Mouse (Mus musculus): ENCODE results near the gene Anp32a.

Anp32a gene

DNA sequence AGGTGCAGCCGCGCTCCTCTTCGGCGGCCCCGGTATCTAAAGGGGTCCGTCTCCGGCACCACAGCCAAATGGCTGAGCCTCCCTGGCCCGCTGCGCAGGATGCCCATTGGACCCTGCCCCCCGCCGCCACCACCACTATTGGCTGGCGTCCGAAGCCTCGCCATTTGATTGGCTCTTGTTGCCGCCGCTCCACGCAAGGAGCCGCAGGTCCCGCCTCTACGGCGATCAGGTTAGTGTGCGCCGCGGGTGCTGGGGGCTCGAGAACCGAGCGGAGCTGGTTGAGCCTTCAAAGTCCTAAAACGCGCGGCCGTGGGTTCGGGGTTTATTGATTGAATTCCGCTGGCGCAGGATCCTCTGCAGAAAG, at the start of gene Anp32a:
Anp32a (plus strand) TSS at position 171 of the 364 bp plus-strand sequence.
- CTCF ChIA-PET = no interaction called here

DNA sequence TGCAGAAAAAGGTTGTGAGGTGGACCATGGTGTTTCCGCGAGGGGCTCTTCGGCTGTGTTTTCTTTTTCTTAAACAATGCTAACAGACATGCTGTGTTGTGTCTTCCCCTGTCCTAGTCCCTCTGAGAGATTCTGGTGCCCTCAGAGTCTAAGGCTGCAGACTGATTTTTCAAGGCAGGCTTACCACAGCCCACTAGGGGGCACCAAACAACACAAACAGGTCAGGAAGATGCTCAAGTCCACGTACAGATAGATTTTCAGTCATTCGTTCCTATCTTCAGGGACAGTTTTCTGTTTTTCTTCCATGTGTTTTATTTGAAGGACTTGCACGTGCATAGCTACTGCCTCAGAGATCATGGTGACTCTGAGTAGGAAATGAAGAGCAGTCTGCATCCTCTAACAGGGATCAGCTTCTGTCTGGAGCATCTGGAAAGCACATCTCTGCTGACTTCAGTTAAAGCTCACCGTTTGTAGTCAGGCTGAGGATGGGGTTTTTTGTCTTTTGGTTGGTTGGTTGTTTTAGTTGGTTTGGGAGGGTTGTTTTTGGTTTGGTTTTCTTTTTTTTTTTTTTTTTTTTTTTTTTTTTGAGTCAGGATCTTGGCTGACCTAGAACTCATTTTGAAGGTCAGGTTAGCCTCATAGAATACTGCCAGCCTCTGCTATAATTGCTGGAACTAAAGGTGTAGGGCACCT, 45.9 kb upstream of the Anp32a start:
- CTCF ChIA-PET = no interaction called here

DNA sequence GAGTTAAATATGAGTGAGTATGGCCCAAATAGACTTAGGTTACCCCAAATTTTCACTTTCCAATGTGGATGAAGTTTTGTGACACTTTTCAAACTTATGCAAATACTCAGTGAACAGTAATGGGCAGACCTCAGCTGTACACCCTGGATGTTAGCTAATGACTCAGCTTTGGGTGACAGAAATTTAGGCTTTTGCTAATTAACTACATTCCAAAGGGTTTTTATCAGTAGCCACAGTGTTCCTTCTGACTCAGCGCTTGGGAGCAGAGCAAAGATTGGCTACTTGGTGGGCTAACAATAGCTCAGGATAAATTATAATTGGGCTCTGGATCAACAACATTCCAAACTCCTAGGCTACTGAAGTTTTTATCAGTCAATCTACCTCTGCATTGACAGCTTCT, 44.2 kb upstream of the Anp32a start:
- CTCF ChIA-PET = interaction anchor here (0.6 to 1.1 kb wide), 2 partner anchors 76 to 1259 kb away, joined by 3 to 4 read pairs; no protein-coding TSS in a partner anchor

DNA sequence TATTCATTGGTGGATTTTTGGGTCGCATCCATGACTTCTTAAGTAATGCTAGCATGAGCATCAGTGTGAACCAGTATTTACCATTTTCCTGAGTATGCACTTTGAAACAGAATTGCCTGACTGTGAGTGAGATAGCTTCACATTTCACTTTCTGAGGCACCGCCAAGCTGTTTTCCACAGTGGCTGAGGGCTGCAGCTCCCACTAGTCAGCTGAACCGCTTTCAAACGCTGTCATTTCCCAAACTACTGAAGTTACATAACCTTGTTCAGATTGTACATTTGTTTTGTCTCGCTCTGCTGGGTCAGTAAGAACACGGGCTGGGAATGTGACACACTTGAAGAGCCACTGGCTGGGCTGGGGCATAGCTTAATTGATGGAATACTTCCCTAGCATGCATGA, 25.5 kb upstream of the Anp32a start:
- CTCF ChIA-PET = no interaction called here

DNA sequence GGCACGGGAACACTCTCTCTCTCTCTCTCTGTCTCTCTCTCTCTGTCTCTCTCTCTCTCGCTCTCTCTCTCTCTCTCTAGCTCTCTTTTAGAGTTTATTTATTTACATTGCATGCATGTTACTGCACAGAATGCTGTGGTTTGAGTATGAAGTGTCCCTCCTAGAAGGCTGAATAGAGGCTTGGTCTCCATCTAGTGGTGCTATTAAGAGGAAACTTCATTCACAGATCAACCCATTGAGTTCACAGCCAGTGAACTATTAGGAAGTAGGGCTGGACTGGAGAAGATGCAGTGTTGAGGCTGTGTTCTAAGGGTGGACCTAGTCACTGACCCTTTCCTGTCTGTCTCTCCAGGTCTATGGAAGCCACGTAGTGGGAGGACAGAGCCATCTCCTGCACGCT, 22.4 kb upstream of the Anp32a start:
- CTCF ChIA-PET = no interaction called here

DNA sequence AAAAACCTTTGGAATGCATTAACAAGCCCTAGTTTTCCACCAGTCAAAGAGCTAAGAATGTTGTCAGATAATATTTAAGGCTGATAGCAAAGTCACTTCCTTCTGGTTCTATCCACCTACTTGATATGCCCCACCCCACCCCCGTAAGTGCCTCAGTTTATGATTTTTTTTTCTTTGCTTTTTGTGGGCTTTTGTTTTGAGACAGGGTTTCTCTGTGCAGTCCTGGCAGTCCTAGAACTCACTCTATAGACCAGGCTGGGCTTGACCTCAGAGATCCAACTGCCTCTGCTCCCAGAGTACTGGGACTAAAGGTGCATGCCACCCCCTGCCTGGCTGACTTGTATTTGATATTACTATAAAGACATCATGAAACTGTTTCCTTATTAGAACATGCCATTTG, 17.3 kb upstream of the Anp32a start:
- CTCF ChIA-PET = no interaction called here

DNA sequence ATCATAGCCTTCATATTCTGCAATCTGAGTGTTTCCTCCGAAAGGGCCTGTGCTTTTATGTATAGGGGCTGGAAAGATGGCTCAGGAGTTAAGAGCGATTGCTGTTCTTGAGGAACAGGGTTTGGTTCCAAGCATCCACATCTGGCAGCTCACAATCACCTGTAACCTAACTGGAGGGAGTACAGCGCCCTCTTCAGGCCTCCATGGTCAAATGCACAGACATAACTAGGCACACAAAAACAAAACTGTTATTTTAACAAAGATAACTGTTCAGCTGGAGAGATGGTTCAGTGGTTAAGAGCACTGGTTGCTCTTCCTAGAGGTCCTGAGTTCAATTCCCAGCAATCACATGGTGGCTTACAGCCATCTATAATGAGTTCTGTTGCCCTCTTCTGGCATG, 15.1 kb upstream of the Anp32a start:
- CTCF ChIA-PET = no interaction called here

DNA sequence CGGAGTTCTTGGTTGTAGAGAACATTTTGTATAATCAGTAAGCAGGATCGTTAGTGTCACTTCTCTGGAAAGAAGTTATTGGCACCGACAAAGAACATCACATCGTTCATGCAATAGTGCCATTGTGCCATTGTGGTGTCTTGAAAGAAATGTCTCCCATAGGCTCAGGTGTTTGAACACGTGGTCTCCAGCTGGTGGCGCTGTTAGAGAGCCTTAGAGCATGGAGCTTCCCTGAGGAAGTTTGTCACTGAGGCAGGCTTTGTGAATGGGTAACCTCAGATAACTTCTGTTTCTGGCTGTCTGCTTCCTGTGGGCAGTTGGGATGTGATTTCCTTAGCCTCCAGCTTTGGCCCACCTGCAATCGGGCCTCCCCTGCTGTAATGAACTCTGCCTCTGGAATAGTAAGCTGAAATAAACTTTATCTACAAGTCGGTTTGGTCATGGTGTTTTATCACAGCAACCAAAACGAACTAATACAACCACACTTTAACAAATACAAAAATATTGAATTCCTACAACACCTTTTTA, 6.7 kb upstream of the Anp32a start:
- CTCF ChIA-PET = no interaction called here

DNA sequence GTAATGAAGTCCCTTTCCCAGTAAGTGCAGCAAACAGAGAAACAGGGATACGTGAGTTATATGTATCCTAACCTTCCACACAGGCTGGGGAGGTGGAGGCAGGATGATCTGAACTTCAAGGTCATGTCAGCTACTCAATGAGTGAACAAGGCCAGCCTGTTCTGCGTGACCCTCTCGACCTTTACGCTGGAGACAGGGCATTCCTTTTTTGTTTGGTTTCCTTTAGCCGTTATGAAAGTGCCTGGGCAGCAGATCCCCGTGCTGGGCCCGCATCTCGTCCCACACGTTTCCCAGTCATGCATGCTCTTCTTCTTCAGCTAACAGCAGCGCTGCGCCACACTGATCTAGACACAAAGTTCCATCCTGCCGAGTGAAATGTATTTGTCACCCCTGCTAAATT, 5.7 kb upstream of the Anp32a start:
- CTCF ChIA-PET = no interaction called here

DNA sequence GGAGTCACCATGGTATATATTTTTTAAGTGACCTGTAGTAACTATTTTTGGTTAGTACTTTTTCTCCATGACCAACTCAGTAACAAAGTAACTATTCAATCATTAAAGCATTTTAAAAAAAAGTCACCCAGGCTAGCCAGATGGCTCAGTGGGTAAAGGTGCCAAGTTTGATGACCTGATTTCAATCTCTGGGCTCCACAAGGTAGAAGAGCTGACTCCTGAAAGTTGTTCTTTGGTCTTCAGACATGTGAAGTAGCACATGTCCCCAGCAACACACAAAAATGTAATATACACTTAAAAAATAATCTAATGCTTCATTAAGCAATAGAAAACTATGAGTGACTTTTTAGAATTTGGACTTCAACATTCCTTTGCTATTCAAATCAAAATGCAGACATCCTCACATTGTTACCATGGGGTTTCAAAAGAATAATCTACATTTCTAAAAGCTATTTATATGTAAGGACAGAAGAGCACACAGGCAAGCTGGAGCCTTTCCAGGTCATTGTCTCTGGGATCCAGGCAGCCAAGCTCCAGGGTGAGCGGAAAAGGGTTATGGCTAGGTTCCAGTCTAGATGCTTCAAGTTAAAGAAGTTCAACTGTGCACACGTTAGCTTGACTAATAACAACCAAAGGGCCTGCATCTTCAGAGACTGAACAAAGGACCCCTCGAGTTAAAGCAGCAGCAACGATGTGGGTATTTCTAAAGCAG, 3.0 kb upstream of the Anp32a start:
- CTCF ChIA-PET = no interaction called here

DNA sequence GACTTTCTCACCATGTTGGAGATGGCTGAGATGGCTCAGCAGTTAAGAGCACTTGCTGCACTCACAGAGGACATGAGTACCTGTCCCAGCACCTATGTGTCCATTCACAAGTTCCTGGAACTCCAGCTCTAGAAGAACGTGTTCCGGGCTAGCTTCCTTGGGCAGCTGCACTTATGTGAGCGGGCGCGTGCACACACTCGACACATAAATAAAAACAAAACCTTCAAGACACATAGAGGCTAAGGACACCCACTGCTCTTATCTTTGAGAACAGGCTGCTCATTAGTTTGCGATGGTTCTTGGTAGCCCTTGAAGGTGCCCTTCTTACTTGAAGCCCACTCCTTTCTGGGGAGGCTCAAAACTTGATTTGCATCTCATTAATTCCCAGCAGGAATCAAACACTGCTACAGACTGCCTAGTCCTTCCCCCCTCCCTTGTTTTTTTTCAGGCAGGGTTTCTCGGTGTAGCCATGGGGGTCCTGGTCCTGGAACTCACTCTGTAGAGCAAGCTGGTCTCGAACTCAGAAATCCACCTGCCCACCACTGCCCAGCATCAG, 2.4 kb upstream of the Anp32a start:
- CTCF ChIA-PET = interaction anchor here (0.6 kb wide), 1 partner anchor 1340 kb away, joined by 5 read pairs; no protein-coding TSS in a partner anchor

DNA sequence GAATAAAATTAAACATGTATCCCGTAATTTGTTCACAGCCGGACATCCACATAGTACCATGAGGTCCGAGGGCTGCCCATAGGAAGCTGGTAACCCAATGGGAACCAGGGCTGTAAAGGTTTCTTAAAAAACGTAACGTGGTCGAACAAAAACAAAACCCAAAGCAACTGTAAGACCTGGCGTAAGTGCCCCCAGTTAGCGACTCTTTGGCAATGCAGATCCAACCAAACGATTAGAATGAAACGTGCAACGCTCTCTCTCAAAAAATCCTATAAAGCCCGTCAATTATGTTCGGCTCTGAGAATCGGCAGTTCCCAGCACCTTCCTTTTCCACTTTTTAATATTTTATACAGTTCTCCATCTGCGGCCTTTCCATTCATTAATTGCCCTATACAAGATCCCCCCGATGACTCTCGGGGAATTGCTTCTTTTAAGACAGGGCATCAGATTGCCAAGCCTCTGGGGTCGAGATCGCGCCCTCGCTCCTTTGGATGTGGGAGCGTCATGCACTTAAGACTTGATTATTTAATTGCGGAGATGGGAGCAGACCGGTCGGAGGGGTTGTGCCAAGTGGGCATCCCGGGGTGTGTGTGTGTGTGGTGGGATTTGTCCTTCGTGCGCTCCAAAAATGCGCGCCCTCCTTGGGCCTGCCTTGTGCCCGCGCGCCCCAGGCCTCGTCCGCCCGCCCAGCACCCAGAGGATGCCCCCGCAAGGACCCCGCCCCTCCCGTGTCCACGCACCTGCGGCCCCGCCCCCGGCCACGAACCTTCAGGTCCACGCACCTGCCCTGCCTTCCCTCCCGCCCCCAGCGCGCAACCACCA, 581 bp upstream of the Anp32a start:
- CTCF ChIA-PET = no interaction called here

DNA sequence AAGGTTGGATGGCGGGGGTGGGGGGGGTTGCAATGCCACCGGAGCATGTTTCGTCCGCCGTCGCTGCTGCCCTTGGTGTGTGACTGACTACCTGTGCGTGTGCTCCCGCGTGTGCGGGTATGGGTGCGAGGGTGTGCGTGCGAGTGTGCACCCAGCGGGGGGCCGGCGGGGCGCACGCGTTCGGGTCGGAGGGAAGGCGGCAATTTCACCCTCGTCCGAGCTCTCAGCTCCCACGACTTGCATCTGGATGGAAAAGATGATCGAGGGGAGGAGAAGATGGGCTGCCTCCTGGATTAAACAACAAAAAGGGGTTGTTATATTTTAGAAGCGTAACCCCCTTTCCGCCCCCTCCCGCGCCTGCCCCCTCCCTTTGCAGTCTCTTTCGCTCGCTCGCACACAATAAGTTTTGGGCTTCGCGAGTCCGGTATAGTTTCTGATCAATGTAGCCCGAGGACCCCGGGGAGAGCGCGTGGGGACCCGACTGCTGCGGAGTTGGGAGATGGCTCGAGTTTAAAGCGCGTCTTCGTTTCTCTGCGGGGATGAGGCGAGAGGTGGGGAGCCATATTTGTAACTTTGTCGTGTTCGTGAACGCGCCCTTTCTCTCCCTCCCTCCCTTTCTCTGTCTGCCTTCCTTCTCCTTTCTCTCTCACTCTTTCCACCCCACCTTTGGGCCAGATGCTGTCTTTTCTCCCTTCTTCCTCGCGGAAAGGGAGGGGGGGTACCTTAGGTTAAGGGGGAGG, 778 bp downstream of the Anp32a start:
- CTCF ChIA-PET = no interaction called here

DNA sequence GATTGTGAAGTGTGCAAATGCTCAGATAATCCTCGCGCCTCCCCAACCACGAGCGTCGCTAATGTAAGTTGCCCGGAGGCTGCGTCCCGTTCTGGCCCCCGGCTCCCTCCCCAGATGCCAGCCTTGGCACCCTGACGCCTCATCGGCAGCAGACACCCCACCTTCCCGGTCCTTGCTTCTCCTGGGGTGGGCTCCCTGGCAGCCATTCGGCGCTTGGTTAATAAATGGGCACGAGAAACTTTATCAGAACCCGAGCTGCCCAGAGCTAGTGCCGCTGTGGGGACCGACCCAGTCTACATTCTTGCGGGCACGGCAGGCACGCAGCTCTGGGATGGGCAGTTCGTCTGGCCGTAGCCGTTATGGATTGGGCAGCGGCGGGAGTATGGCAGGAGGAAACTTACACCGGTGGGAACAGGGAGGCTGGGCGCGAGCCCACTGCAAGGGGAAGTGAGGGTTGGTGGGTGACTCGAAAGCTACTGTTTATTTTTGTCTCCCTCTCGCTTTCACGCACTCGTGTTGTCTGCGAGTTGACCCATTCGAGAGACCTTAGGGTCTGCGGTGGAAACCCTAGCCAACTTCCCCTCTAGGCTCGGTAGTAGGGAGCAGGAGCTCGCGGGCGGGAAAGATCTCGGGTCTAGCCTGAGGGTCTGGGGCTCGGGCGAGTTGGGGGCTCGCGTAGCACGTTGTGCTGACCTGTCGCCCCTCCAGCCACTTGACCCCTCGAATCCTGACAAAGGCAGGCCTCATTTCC, 1.5 kb downstream of the Anp32a start:
- CTCF ChIA-PET = interaction anchor here (0.6 kb wide), 1 partner anchor 28 kb away, joined by 3 read pairs; no protein-coding TSS in a partner anchor

DNA sequence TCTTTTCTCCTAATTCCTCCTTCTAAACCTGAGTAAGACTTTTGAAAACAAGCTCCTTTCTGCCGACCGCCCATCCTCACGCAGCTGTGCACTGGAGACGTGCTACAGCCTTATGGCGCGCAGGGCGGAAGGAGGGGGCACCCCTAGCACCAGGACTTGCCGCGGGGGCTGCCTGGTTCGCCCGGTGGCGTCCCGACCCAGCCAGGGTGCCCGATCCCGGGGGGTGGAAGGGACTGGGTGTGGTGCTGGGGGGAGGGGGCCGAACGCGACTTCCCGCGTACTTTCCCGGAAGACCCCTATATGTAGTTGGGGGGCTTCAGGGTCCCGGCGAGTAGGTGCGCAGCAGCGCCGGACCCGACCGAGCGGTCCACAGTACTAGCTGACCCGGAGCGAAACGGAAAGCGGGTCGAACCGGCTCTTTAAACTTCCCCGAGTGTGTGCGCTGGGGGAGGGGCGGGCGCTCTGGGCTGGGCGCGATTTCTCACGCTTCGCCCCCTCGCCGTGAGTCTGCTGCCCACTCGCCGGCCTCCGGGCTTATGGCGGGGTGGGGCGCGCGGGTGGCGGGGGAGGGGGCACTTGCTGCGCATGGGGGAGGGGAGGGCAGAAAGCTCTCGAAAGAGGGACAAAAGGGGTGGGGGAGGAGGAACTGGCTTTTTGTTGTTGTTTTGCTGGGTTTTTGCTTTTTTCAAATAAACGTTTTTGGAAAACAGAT, 2.3 kb downstream of the Anp32a start:
- CTCF ChIA-PET = interaction anchor here (0.6 kb wide), 1 partner anchor 29 kb away, joined by 3 read pairs; no protein-coding TSS in a partner anchor

DNA sequence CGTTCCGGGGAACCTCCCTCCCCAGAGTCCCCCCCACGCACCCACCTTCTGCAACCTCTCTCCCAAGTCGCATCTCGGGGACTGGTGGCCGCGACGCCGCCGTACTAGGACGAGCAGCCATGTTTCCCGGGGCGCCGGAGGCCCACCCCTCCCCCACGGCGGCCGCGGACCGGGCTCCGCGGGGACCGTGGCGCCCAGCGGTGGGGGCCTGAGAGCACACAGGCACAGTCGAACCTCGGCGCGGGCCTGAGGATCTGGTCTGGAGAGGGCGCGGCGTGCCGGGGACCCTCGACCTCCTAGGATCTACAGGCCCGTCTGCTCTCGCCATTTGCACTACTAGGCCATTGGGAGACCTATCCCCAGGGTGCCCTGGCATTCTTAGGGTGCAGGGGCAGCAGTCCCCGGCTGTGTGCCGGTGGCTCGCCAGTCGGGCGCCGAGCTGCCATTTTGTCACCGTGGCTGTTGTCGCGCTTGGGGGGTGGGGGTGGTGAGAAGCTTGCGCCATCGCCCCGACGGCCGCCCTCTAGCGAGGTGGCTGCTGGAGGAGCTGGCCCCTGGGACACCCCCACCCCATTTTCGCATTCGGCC, 2.9 kb downstream of the Anp32a start:
- CTCF ChIA-PET = interaction anchor here (0.6 to 1.0 kb wide), 3 partner anchors 10 to 221 kb away, joined by 5 to 12 read pairs (median 11); no protein-coding TSS in a partner anchor

DNA sequence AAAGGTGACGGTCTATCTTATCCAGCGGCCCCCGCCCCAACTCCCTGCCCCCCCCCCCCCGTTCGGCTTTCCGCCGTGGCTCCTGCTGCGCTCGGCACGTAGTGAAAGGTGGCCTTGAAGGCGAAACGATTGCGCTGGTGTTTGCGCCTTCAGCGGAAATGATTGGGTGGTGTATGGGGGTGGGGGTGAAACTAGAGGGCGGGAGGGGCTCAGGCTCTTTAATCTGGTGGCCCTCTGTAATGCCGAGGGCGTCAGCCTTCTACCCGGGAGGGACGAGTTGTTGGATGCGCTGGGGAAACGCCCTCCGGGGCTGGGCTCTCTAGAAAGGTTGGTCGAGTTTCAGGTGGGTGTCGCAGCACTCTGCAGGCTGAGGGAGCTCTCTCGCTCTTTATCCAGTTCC, 3.5 kb downstream of the Anp32a start:
- CTCF ChIA-PET = interaction anchor here (0.5 to 1.0 kb wide), 4 partner anchors 9 to 221 kb away, joined by 3 to 12 read pairs (median 8); no protein-coding TSS in a partner anchor

DNA sequence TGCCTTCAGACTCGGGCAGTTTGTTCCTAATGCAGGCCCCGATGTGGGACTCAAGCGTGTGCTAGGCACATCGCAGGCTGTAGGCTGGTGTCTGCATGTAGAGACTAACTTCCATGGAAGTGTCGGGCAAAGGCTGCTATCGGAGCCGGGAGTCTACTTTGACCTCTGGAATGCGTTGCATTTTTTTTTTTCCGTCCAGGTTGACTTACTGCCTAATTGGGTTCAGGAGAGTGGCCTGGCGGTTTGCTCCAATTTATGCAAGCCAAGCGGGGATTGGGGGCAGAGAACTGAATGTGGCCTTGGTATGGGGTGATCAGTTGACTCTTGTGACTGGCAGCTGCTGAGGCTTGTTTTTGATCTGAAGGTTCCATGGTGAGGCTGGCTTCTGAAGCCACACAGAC, 4.0 kb downstream of the Anp32a start:
- CTCF ChIA-PET = interaction anchor here (0.5 to 0.9 kb wide), 2 partner anchors 29 to 30 kb away, joined by 3 read pairs; no protein-coding TSS in a partner anchor
